Mouse (Mus musculus) G1E (cell line): ENCODE measurements at regions not wholly inside any gene's neighbourhood (a gene's known extent, or its start where the extent isn't known, plus 50 kb on each side); places are given as distances from the start of the nearest gene placed in this dataset.
"Not testable (repeated sequence)": the region's sequence is repeated elsewhere in the genome, so short reads cannot be mapped to it uniquely, and the experiment has no call there.

Experiments used
- ATAC-seq: 2 replicates; pipeline ENCODE4 v1.8.0; 2016; ENCODE audit warnings: mild to moderate bottlenecking; ENCODE audit not compliant: insufficient number of reproducible peaks, poor library complexity, low FRiP score, severe bottlenecking; ENCODE audit errors: extremely low read depth
- DNase-seq: peaks from one replicate; pipeline ENCODE4 v3.0.0; 2012; ENCODE audit warnings: low spot score
- H3K27me3 ChIP-seq: 2 replicates; pipeline ENCODE4 v1.6.1; 2012; ENCODE audit warnings: mild to moderate bottlenecking, low read length, inconsistent platforms; ENCODE audit not compliant: insufficient read depth
- H3K36me3 ChIP-seq: replicated peaks from 2 replicates; pipeline ENCODE3; 2012; ENCODE audit warnings: mild to moderate bottlenecking, inconsistent platforms
- H3K4me1 ChIP-seq: 2 replicates; pipeline ENCODE4 v1.6.1; 2012; ENCODE audit warnings: low read depth, low read length, inconsistent platforms, mixed read lengths; ENCODE audit not compliant: insufficient read depth
- H3K4me3 ChIP-seq: 2 replicates; pipeline ENCODE4 v1.5.1; 2012; ENCODE audit warnings: low read depth, mild to moderate bottlenecking, inconsistent platforms, low read length, moderate library complexity, mixed read lengths
- H3K9me3 ChIP-seq: replicated peaks from 2 replicates; pipeline ENCODE4 v1.6.1; 2012; ENCODE audit warnings: inconsistent platforms
- CTCF ChIP-seq: IDR thresholded peaks from 2 replicates; pipeline ENCODE4 v1.5.1; 2012; ENCODE audit warnings: low read depth, low read length, inconsistent platforms, mixed read lengths
- GATA1 ChIP-seq: IDR thresholded peaks from 2 replicates; pipeline ENCODE4 v1.6.1; 2012; ENCODE audit warnings: borderline replicate concordance, low read length, inconsistent platforms, mixed read lengths
- GATA2 ChIP-seq: IDR thresholded peaks from 2 replicates; pipeline ENCODE4 v1.6.1; 2012; ENCODE audit warnings: low read depth, low read length, inconsistent platforms, borderline replicate concordance
- POLR2AphosphoS5 ChIP-seq: IDR thresholded peaks from 2 replicates; pipeline ENCODE4 v1.6.1; 2012; ENCODE audit warnings: low read depth, low read length, inconsistent platforms; ENCODE audit not compliant: insufficient replicate concordance
- TAL1 ChIP-seq: conservative IDR thresholded peaks from 2 replicates; pipeline ENCODE4 v1.6.1; 2012; ENCODE audit warnings: low read depth, low read length, inconsistent platforms, mixed read lengths

- Histone ChIP-seq H3K4me3 (no peak overlapping the region), H3K36me3 (no peaks in the 10 kb centered on the region), H3K27me3 (no peaks in the 10 kb centered on the region), H3K4me1 (no peaks in the 10 kb centered on the region), H3K9me3 (no peaks in the 10 kb centered on the region)
- TF ChIP-seq GATA1 (no peak), CTCF (no peak), POLR2AphosphoS5 (no peak), GATA2 (no peak), TAL1 (no peak)
- no peak for DNase-seq
- ATAC-seq: no peak
Measured at GRCm38 (mm10) chr6:95058017-95058416, 59.0 kb upstream of the Kbtbd8 start.

DNA sequence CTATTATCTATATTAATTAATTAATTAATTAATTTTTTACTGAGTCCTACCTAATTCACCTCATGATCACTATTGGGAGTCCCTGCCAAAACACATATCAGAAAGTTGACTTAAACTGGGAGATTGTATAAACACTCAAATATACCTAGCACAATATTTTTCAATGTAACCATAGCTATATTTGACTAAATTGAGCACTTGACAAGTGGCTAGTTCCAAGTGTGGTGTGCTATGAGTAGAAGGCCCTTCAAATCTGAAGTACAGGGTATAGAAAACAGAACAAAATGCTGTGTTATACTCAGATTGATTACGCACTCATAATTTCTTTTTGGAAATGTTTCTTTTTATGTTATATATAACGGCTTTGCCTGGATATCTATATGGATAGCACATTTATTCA is 60.8 kb upstream of the Kbtbd8 start:
- Histone ChIP-seq H3K9me3 (no peaks in the 10 kb centered on the region), H3K36me3 (no peaks in the 10 kb centered on the region), H3K4me1 (no peaks in the 10 kb centered on the region), H3K4me3 (no peak overlapping the region), H3K27me3 (no peaks in the 10 kb centered on the region)
- ATAC-seq (no peak), DNase-seq (no peak)
- TF ChIP-seq CTCF (no peak), GATA1 (no peak), TAL1 (no peak), GATA2 (no peak), POLR2AphosphoS5 (no peak)

DNA sequence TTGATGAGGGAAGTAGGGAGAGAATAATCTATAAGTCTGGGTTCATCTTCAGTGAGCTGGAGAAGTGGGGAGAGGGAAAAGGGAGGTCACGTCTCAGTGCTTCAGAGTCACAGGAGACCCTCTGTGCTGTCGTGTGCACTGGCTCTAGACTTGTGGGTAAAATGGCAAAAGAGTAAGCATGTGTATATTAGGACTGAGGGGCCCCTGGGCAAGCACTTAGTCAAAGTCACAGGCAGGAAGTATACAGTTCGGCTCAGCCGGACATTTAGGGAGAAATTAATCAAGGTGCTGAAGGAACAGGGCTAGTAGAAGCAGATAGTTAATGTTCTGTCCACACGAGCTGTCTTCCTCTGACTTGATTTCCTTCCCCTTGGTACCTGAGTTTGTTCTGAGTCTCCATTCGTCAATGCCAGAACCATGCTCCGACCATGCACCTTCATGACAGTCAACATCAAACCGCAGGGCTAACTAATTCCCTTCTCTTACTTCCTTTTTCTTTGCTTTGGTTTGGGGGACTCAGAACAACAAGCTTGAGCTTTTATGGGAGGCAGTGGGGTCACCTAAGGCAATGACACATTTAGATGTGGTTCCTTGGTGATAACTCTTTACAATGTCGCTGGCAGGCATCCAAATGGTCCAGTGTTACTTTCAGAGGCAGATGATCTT is 63.2 kb upstream of the Kbtbd8 start:
- H3K27me3 ChIP-seq: no peaks in the 10 kb centered on the region
- no peaks in the 10 kb centered on the region for H3K9me3 ChIP-seq
- ATAC-seq (no peak), DNase-seq (no peak)
- TF ChIP-seq GATA2 (no peak), GATA1 (no peak), POLR2AphosphoS5 (no peak), CTCF (no peak), TAL1 (no peak)
- no peaks in the 10 kb centered on the region for H3K4me1 ChIP-seq
- no peaks in the 10 kb centered on the region for H3K36me3 ChIP-seq
- no peak overlapping the region for H3K4me3 ChIP-seq

GRCm38 (mm10) chr6:95041351-95041750 is 75.7 kb upstream of the Kbtbd8 start:
- not testable (repeated sequence) for H3K9me3 ChIP-seq, H3K36me3 ChIP-seq, H3K4me1 ChIP-seq, H3K27me3 ChIP-seq, H3K4me3 ChIP-seq, DNase-seq, ATAC-seq

DNA sequence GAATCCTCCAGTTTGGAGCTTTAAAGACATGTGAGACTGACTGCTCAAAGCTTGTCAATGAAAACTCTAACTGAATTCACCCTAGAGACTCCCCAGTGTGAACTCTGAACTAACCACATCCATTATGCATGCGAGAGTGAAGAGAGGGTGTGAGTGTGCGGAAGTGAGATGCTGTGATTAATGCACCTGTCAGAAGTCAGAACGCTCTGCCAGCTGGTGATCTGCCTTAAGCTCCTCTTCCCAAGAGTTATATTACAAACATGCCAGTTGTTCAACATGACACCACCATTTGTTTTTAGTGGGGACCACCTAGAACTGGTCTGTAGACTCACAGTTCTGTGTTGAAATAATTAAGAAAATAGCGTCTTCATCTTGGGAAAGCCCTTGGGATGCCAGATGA is 92.8 kb upstream of the Kbtbd8 start:
- ATAC-seq: no peak
- TF ChIP-seq CTCF (no peak), TAL1 (no peak), GATA1 (no peak), GATA2 (no peak)
- no peaks in the 10 kb centered on the region for H3K4me1 ChIP-seq
- no peak overlapping the region for H3K4me3 ChIP-seq
- no peak for DNase-seq
- H3K9me3 ChIP-seq: no peaks in the 10 kb centered on the region
- no peaks in the 10 kb centered on the region for H3K36me3 ChIP-seq
- H3K27me3 ChIP-seq: no peaks in the 10 kb centered on the region

DNA sequence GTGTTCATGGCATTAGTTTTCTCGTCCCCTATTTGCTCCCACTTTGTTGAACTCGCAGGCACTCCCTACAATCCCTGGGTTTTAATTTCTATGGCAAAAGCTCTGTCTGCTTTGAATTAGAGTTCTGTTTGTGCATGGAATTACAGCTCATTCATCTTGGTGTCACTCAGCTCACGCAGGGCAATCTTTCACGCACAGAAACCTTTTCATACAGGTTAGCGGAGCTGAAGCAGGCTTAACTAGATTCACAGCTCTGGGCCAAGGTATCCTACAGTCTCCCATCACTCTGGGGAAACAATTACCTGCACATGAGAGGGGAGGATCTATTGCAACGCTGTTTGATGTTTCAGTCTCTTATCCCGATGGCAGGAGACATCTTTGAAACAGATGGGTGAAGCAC is 95.3 kb upstream of the Kbtbd8 start:
- Histone ChIP-seq H3K36me3 (no peaks in the 10 kb centered on the region), H3K27me3 (no peaks in the 10 kb centered on the region), H3K4me1 (no peaks in the 10 kb centered on the region), H3K9me3 (no peaks in the 10 kb centered on the region), H3K4me3 (no peak overlapping the region)
- no peak for DNase-seq
- no peak for TF ChIP-seq GATA2
- TF ChIP-seq POLR2AphosphoS5: no peak
- TF ChIP-seq CTCF: no peak
- no peak for TF ChIP-seq GATA1
- no peak for TF ChIP-seq TAL1
- ATAC-seq: no peak

GRCm38 (mm10) chr6:95017911-95018310 is 99.1 kb upstream of the Kbtbd8 start:
- no peaks in the 10 kb centered on the region for H3K36me3 ChIP-seq
- H3K27me3 ChIP-seq: no peaks in the 10 kb centered on the region
- no peak overlapping the region for H3K4me3 ChIP-seq
- H3K9me3 ChIP-seq: no peaks in the 10 kb centered on the region
- DNase-seq (no peak), ATAC-seq (no peak)
- H3K4me1 ChIP-seq: no peaks in the 10 kb centered on the region
- no peak for TF ChIP-seq GATA1
- no peak for TF ChIP-seq TAL1
